Mouse (Mus musculus) layer of hippocampus, adult 6 months (tissue): Measurements from ENCODE around the gene Slc4a7. TPM values are rescaled to one million over a fixed set of nuclear protein-coding genes. Genes with fewer than 3 reads are reported as not detected.

ENCODE experiments used
- long read RNA-seq, 2 experiments: library from polyadenylated mRNA; unstranded; transcript quantifications; one replicate each; pipeline ENCODE4 v2.0.0; 2019 to 2020
- polyA plus RNA-seq: library from polyadenylated mRNA; unstranded; fragments of <200 nt; fragmentation: Nextera tagmentation; gene quantifications from 2 replicates; pipeline ENCODE4 v1.2.3, GENCODE M21; 2021

Gene Slc4a7
- 10.6 and 14.1 TPM in 2 replicates for polyA plus RNA-seq
- long read RNA-seq, experiment 1, partial matches to known transcripts = 42 of 64 reads
- long read RNA-seq, experiment 1, other reads (novel, unspliced or antisense) = 20 of 64 reads
- long read RNA-seq, experiment 2, full-length matches to known transcripts = 2 of 72 reads
- long read RNA-seq, experiment 2, partial matches to known transcripts = 45 of 72 reads
- long read RNA-seq, experiment 2, other reads (novel, unspliced or antisense) = 25 of 72 reads

DNA sequence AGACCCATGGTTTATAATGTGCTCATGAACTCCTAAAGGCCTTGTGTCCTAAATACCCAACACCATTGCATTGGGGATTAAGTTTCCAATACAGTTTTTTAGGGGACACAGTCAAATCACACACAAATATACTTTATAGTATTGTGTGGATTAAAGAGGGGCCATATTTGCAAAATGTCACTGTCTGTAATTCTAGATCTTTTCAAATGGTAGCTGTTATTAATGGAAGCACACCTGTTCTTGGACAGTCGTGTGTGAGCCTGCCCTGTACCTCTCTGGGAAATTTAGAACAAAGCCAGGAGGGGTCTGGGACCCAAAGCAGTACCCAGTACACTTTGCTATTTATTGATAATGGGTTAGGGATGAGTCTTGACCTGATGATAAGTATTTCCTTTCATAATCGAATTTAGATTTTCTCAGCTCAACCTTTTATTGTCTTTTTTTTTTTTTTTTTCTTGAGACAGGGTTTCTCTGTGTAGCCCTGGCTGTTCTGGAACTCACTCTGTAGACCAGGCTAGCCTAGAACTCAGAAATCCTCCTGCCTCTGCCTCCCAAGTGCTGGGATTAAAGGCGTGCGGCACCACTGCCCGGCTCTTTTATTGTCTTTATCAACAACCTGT lies at the start of gene Slc4a7:
Gene Slc4a7, plus strand, starts transcription at position 570 of the 620 bp plus-strand sequence.

DNA sequence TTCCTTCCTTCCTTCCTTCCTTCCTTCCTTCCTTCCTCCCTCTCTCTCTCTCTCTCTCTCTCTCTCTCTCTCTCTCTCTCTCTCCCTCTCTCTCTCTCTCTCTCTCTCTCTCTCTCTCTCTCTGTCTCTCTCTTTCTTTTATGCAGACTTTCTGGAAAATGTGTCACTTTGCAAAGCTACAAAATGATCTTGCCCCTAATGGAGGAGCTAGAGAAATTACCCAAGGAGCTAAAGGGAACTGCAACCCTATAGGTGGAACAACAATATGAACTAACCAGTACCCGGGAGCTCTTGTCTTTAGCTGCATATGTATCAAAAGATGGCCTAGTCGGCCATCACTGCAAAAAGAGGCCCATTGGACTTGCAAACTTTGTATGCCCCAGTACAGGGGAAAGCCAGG lies 101.0 kb downstream of the Slc4a7 start, which contains the start of gene Nek10:
Gene Nek10, plus strand, starts transcription at position 301 of the 400 bp plus-strand sequence.

Other genes starting within 250 kb of the Slc4a7 start
- 0.48 and 0.63 TPM in 2 replicates for gene Nek10, start 101.1 kb downstream of the Slc4a7 start, polyA plus RNA-seq